Mouse (Mus musculus): ENCODE data around the gene Slc39a13.
"Not testable (repeated sequence)": the region's sequence is repeated elsewhere in the genome, so short reads cannot be mapped to it uniquely, and the experiment has no call there.

The Slc39a13 gene

DNA sequence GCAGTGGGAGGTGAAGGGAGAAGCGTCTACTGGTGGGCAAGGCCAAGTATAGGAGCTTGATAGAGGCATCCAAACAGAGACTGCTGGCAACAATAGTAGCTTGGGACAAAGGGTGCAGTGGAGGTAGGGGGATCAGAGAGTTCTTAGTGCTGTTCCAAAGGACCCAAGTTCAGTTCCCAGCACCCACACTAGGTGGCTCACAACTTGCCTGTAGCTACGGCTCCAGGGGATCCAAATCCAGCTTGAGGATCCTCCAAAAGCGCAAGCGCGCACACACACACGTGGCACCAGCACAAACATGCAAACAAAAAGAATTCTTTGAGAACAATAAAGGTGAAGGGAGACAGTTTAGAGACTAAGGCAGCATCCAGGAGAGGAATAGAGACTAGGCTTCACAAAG lies 6.0 kb downstream of the Slc39a13 start:
- DNase-seq (ENCODE audit: low spot score), result no peak

DNA sequence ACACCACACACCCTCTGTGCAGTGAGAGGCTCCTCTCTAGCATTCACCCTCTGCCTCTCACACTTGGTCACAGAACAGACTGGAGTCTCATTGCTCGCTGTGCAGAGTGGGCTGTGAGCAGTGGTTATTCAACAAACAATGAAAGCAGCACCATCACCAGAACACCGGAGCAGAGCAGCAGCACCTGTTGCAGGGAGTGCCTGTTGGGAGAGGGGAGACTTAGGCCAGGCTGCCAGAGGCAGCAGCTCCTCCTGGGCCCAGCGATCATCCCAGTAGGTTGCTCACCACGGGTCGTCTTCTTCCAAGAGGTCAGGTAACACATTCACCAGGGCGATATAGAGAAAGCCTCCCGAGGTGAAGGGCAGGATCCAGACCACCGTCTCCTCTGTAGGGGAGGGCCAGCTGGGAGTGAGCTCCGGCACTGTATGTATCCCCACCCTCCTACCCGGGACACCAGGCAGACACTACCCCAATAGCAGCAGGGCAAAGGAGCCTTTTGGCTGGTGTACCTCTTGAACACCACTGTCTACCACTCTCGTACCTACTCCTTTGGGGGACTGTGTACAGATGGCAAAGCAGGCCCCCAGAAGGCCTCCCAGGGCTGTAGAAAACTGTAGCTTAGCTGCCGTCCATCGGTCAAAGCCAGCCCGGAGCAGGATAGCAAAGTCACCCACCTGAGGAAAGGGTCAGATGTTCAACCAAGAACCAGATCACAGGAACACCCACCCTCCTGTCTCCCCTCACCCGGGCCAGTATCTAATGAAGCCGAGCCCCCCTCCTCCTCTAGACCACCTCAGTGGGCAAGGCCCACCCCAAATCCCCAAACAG lies 7.2 kb downstream of the Slc39a13 start:
- DNase-seq (ENCODE audit: low spot score), result no peak

DNA sequence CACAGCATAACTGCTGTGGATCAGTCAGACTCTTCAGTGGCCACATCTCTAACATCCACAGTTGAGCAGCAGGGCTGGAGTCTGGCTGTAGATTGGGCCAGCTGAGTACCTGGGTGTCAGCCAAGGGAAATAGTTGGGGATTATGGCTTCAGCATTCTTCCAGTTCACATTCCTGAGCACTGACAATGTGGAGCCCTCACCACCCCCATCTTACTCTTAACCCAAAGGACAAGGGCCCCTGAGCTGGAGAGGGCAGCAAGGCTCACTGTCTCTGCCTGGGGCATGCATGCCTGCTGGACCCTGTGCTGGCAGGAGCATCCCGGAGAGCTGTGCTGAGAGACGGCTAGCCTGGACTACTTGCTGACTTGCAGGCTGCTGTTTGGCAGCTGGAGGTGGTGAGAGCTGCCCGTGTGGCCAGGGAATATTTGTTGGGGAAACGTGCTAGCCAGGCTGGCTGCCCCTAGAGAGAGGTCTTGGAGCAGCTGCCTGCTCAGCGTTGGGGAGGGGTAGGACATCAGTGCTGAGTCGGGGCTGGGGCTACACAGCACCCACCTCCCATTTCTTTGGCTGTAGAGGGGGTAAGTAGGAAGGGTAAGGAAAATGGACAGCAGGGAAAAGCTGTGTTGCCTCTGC lies 8.3 kb downstream of the Slc39a13 start:
- DNase-seq (ENCODE audit: low spot score), result no peak

DNA sequence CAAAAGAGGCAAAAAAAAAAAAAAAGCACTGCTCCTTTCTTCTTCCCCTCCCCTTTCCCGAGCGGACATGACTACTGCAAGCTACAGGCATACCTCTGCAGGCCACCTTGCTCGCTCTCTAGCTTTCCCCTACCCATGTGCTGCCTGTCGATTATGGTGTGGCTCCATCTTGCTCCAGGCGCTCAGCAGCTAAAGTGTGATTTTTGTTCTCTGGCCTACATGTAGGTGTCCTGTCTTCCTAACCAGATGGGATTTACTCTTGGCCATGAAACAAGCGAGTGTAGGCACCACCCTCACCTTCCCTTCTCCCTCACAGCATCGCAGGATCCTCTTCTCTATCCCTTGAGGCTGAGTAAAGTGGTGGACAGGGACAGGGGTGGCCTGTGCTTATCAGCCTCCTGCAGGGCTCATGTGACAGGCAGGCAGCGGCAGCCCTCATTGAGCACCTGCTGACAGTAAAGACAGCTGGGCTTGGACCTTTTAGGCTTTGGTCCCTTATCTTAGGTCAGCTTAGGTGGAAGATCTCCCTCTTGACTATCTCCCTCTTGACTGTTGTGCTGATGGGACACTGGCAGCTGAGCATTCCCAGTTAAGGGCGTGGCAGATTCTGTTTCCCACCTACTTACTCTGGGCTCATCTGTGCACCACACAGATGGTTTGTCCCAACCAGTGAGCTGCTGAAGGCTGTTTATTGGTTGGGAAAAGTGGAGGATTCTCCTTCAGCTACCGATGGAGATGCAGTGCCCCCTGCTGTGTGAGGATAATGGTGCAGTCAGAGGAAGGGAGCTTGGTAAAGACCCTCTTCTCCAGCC lies 9.5 kb downstream of the Slc39a13 start:
- no peak for DNase-seq (ENCODE audit: low spot score)

DNA sequence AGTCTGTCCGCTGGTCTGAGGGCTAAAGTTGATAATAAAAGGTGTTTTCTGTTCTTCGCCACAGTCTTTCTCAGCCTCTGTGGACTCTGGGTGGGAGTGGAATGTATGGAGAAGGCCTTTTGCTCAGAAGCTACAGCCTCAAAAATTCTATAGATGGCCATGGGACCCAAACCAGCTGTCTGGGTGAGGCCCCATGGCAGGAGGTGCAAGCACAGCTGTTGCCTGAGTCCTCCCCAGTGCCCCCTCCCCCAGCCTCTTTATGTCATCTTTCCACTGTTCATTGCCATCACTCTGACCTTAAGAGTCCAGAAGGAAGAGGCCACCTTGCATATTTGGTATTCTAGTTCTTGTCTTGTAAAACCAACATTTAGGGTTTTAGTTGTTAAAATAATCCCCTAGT lies 10.8 kb downstream of the Slc39a13 start:
- DNase-seq (ENCODE audit: low spot score), result no peak

DNA sequence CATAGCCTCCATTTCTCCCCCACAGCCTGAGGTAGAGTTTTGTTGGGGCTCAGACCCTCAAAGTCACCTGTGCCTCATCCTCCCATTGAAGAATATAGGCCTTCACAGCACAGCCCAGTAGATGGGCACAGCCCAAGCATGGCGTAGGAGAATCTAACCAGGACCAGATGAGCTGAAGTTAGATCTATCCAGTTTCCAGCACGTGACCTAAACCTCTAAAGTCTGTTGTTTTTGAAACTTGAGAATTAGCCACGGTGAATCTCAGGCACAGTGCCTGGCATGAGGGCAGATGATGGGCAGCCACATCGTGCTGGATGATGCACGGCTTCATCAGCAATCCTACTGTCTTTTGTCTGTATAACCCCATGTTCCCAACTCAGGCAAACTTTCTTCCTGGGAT lies 11.8 kb downstream of the Slc39a13 start:
- DNase-seq (ENCODE audit: low spot score), result no peak

DNA sequence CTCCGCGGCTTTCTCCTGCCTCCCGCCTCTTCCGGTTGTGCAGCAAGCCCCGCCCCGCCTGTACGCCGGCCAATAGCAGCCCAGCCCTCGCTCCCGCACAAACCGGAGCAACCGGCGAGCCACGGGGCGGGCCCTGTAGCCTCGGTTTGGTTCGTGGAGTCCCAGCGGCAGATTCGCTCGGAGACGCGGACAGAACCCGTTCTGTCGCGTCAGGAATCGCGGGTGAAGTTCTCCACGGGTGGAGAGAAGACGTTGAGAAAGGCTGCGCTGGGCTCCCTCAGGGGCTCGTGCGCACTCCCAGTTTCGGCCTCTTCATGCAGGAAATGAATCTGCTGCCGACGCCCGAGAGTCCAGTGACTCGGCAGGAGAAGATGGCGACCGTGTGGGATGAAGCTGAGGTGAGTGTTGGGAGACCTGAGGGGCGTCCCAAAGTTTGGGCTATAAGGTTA lies 16.3 kb downstream of the Slc39a13 start, which contains the start of gene Psmc3:
TSS of gene Psmc3 (plus strand) at position 76 of the 449 bp plus-strand sequence.
- DNase-seq (ENCODE audit: low spot score), result peak; percentile 94

DNA sequence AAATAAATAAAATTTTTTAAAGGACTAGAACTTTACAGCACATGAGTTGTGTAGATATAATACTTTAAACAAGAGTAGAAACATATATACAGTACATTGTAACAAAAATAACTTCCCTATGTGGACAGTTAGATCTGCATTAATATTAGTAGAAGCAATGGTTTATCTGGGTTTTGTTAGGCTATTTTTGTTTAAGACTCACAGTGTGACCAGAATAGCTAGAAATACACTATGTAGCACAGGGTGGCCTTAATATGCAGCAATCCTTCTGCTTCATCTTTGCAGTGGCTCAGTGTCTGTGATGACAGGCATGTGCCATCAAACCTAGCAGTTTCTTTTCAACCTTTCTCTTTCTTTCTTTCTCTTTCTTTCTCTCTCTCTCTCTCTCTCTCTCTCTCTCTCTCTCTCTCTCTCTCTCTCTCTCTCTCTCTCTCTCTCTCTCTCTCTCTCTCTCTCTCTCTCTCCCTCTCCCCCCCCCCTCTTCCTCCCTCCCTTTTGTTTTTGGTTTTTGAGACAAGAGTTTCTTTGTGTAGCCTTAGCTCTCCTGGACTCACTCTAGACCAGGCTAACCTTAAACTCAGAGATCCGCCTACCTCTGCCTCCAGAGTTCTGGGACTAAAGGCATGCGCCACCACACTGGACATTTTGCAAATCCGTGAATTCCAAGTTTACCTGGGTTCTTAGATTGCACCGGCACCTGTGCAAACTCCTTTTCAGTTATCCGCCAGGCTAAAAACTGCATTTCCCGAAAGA lies 16.9 kb downstream of the Slc39a13 start:
- DNase-seq (ENCODE audit: low spot score), result no peak

DNA sequence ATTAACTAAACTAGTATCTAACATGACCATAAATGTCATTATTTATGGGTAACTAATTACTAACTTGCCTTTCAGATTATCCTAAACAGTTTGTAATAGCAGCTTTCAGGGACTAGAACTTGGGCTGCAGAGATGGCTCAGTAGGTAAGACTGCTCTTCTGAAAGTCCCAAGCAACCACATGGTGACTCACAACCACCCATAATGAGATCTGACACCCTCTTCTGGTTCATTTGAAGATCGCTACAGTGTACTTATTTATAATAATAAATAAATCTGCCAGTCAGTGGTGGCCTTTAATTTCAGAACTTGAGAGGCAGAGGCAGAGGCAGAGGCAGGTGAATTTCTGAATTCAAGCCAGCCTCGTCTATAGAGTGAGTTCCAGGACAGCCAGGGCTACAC lies 17.5 kb downstream of the Slc39a13 start:
- no peak for DNase-seq (ENCODE audit: low spot score)

DNA sequence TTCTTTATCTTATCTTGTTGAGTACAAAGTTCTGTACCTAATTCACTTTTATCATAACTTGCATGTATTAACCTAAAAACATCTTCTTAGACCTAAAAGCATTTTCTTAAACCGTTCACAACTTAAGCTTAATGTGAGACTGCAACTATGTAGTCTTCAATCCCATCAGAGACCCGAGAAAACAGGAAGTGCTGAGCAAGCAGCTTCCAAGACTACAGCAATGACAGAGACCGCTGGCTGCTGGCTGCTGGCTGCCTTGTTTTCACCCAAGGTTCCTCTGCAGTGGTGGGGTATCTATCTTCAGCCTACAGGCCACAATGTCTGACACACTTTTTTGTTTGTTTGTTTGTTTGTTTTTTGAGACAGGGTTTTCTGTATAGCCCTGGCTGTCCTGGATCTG lies 18.3 kb downstream of the Slc39a13 start:
- DNase-seq (ENCODE audit: low spot score), result no peak

DNA sequence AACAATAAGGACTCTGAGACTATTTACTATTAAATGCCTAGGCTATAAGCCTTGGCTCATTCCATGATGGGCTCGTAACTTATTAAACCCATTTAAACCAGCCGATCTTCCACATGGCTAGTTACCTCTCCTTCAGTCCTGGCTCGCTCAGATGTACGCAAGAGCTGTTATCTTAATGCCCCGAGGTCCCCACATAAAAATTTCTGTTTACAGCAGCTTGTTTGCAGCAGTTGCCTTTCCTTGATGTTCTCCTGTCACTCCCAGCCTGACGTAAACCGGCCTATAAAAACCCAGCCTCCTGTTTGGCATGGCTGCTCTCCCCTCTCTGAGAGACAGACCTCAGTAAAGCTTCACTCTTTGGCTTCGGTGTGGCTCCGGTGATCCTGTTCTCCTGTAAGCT lies 22.9 kb downstream of the Slc39a13 start:
- DNase-seq (ENCODE audit: low spot score), result no peak

DNA sequence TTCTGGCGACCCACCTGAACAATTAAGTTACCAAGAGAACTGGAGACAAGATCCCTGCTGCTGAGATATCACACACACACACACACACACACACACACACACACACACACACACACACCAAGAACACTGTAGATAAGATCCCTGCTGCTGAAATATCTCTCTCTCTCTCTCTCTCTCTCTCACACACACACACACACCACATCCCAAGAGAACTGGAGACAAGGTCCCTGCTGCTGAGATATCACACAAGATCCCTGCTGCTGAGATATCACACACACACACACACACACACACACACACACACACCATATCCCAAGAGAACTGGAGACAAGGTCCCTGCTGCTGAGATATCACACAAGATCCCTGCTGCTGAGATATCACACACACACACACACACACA lies 24.4 kb downstream of the Slc39a13 start:
- DNase-seq (ENCODE audit: low spot score), result not testable (repeated sequence)

DNA sequence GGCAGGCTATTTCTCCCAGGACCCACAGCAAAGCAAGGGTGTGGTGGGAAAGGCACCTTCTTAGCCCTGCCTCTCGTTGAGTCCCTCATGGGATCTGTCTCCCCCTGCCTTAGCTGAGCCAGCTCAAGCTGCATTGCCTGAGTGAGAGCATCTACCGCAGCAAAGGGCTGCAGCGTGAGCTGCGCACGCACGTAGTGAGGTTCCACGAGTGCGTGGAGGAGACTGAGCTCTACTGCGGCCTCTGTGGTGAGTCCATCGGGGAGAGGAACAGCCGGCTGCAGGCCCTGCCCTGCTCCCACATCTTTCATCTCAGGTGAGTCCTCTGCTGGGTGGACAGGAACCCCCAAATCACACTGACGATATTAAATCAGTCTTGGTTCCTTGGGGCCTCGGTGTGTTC lies 25.5 kb downstream of the Slc39a13 start:
- no peak for DNase-seq (ENCODE audit: low spot score)

DNA sequence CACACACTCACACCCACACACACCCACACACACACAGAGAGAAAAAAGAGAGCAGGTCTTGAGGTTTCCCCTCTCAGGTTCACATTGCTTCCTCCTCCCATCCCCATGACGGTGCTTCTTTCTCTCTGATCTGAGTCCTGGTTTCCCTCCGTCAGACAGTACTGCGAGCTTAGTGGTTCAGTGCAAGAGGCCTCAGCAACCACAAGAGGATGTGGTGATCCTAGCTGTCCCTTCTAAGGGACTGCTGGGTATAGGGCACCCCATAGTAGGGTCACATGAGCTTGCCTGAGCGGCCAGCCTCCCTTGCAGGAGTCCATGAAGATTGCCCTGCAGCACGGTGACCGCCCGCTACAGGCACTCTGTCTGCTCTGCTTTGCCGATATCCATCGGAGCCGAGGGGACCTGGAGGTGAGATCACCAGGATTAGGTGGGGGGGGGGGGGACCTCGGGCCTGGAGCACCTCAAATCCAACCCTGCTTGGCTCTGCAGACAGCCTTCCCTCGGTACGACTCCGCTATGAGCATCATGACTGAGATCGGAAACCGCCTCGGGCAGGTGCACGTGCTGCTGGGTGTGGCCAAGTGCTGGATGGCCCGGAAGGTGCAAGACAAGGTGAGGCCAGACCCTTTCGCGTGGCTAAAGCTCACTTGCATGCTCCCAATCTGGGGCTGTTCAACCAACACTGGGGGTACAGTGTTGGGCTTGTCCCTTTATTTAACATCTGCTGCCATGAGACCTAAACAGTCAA lies 27.4 kb downstream of the Slc39a13 start:
- no peak for DNase-seq (ENCODE audit: low spot score)

DNA sequence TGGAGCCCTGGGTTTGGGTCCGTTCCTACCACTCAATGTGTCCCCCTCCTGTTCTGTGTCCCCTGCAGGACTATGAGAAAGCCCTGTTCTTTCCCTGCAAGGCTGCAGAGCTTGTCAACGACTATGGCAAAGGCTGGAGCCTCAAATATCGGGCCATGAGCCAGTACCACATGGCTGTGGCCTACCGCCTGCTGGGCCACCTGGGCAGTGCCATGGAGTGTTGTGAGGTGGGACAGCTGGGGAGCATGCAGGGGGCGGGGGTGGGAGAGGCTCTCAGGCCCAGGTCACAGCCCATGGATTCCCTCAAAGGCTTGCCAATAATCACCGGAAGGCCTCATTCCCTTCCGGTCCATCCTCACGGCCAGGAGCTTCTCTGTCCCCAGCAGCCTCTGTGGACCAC lies 28.4 kb downstream of the Slc39a13 start:
- no peak for DNase-seq (ENCODE audit: low spot score)

DNA sequence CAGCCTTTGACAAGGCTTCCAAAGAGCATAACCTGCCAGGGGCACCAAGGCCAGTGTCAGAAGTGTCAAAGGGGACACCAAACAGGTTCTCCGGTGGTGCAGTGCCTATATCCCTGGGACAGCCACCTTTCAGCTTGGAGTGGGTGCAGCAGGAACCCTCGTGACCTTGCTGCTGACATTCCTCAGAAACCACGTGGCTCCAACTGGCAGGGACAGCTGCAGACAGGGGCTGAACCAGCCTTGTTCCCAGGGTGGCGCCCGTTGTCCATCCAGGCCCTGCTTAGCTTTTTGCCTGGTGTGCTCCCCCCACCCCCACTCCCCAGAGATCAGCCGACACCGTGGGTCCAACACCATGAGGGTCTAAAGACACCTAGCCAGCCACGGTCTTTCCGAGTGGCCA lies 34.8 kb downstream of the Slc39a13 start, which contains the start of gene Rapsn:
TSS of gene Rapsn (plus strand) at position 236 of the 400 bp plus-strand sequence.
- DNase-seq (ENCODE audit: low spot score), result peak; percentile 64

DNA sequence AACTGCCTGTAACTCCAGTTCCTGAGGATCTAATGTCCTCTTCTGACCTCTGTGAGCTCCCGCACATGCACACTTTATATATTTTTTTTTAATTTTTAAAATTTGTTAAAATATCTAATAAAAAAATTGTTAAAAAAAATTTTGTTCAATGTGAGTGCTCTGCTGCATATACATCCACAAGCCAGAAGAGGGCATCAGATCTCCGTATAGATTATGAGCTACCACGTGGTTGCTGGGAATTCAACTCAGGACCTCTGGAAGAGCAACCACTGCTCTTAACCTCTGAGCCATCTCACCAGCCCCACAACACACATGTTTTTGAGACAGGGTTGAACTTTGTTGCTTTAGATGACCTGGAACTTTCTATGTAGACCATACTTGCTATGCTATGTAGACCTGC lies 37.2 kb downstream of the Slc39a13 start:
- DNase-seq (ENCODE audit: low spot score), result no peak

DNA sequence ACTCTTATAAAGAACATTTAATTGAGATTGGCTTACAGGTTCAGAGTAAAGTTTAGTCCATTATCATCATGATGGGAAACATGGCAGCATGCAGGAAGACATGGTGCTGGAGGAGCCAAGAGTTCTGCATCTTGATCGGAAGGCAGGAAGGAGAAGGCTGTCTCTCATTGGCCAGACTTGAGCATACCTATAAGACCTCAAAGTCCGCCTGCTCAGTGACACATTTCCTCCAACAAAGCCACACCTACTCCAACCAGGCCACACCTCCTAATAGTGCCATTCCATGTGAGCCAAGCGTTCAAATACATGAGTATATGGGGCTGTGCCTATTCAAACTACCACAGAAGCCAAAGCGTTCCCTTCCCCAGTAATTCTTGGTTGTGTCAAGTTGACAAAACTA lies 39.0 kb downstream of the Slc39a13 start:
- no peak for DNase-seq (ENCODE audit: low spot score)

DNA sequence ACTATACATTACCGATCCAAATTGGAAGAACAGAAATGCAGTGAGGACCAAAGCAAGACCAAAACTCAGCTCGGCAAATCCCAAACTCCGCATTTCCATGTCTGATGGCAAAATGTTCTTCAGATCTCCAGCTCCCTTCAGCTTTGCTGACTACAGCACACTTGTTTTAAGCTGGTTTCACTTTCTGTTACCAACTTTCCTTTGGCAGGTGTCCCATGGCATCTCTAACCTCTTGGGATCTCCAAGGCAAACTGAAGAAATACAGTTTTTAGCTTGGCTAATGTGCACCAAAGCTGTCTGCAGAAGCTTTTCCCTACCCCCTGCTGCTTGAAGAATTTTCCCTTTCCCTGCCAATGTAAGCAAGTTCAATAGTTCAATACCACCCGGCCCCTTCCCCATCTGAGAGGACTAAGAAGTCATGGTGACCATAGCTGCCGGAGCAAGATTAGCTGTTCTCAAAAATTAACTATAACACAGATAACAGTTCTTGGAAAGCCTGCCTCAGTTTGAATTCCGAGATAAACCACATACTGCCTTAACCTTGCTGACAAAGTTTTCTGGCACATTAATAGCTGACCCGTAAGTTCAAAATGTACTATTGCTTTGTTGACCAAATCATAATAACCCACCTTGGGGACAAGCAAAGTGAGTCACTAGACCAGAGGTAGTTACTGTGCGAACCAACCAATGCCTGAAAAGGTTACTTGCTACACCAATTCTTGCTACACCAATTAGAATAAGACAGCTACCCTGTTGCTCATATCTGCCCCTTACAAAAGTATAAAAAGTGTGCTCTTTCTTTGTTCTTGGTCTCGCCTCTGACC lies 42.6 kb downstream of the Slc39a13 start:
- peak; percentile 54 for DNase-seq (ENCODE audit: low spot score)

DNA sequence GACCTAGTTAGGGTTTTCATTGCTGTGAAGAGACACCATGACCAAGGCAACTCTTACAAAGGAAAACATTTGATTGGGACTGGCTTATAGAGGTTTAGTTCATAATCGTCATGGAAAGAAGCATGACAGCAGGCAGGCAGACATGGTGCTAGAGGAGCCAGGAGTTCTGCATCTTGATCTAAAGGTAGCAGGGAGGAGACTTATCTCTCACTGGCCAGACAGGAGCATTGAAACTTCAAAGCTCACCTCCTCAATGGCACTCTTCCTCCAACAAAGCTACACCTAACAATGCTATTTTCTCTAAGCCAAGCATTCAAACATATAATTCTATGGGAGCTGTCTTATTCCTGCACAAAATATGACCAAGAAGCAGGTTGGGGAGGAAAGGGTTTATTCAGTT lies 43.7 kb downstream of the Slc39a13 start:
- DNase-seq (ENCODE audit: low spot score), result no peak
